8 mouse cellular contexts compared by ENCODE assay signal in the genomic region with DNA sequence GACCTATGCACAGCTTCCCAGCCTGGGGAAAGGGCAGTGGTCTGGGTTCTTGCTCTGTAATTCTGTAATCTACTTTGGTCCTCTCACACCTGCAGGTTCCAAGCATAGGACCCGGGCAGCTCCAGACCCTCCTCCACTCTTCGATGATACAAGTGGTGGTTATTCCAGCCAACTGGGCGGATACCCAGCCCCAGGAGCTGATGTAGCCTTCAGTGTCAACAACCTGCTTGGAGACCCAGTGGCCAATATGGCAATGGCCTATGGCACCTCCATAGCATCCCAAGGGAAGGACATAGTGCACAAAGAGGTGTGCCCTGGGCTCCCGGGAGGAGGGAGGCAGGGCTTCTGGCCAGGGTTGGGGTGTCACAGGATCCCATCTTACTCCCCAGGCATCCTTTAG. TPM values are rescaled to one million over a fixed set of nuclear protein-coding genes. Genes with fewer than 3 reads are reported as not detected.
DNase-seq lines count a peak whose midpoint lies in the region; ATAC-seq and TF ChIP-seq lines count a peak whose summit lies in the region.

No protein-coding gene starts in this region.

- peaks cover 39% of the 10 kb centered on the region for H3K36me3 ChIP-seq in heart, embryonic 14.5 days (ENCODE audit: control insufficient read depth, insufficient read depth, low read length)
- H3K36me3 ChIP-seq in MEL (ENCODE audit: control insufficient read depth in 1 of 2, insufficient read depth in 2 of 2, low read length in 2 of 2) = no peaks in the 10 kb centered on the region; a peak in 1 of 4 replicates
- H3K36me3 ChIP-seq in hindbrain, embryonic 11.5 days (ENCODE audit: control insufficient read depth, insufficient read depth, low read length) = no peaks in the 10 kb centered on the region
- H3K36me3 ChIP-seq in midbrain, embryonic 11.5 days (ENCODE audit: control insufficient read depth, insufficient read depth, low read length) = peaks cover 5% of the 10 kb centered on the region; the same call in 1 of the 2 replicates

- WGBS in heart, embryonic 14.5 days = 91% methylated on average over 4 of the region's 4 CpGs
- 87% methylated on average over 4 of the region's 4 CpGs for WGBS in hindbrain, embryonic 11.5 days
- WGBS in midbrain, embryonic 11.5 days = 86% methylated on average over 4 of the region's 4 CpGs

- peaks cover 3% of the 10 kb centered on the region; the same call in 1 of the 2 replicates for H3K79me2 ChIP-seq in MEL (ENCODE audit: control insufficient read depth, insufficient read depth, low read length, poor library complexity)

- no peak for TF ChIP-seq RAD21 in MEL (IDR thresholded peaks at IDR 0.05; ENCODE audit: low read depth, low read length)

- no peak overlapping the region for H3K27ac ChIP-seq in heart, embryonic 14.5 days (replicated peaks in 1 of 2; ENCODE audit: control insufficient read depth in 1 of 2, insufficient read depth in 1 of 2, low read depth in 2 of 2, low read length in 2 of 2)
- H3K27ac ChIP-seq in MEL (ENCODE audit: control insufficient read depth, low read depth, low read length) = no peak overlapping the region
- no peak overlapping the region for H3K27ac ChIP-seq in hindbrain, embryonic 11.5 days (ENCODE audit: low read depth, low read length)
- no peak overlapping the region for H3K27ac ChIP-seq in midbrain, embryonic 11.5 days (ENCODE audit: low read depth, low read length)

- peak overlapping the region; percentile 85 for H3K9ac ChIP-seq in heart, embryonic 14.5 days (ENCODE audit: low read length)
- peak overlapping the region; percentile 83 for H3K9ac ChIP-seq in MEL (ENCODE audit: control insufficient read depth, low read depth, low read length, poor library complexity, severe bottlenecking)
- H3K9ac ChIP-seq in hindbrain, embryonic 11.5 days (ENCODE audit: low read depth, low read length) = no peak overlapping the region
- peak overlapping the region; percentile 72; the same call in 1 of the 2 replicates for H3K9ac ChIP-seq in midbrain, embryonic 11.5 days (ENCODE audit: low read length)

- peaks cover 20% of the 10 kb centered on the region for H3K27me3 ChIP-seq in heart, embryonic 14.5 days (ENCODE audit: control insufficient read depth, insufficient read depth, low read length)
- peaks cover 5 to 13% of the 10 kb centered on the region in 2 experiments for H3K27me3 ChIP-seq in MEL (ENCODE audit: control insufficient read depth in 1 of 2, insufficient read depth in 2 of 2, low read length in 2 of 2)
- H3K27me3 ChIP-seq in hindbrain, embryonic 11.5 days (ENCODE audit: control insufficient read depth, insufficient read depth, low read length) = peaks cover 22% of the 10 kb centered on the region
- H3K27me3 ChIP-seq in midbrain, embryonic 11.5 days (ENCODE audit: control insufficient read depth, insufficient read depth, low read length) = peaks cover 22% of the 10 kb centered on the region

- no peak for ATAC-seq in heart, embryonic 14.5 days (ENCODE audit: insufficient number of reproducible peaks, insufficient read depth, low FRiP score, low read depth)
- ATAC-seq in hindbrain, embryonic 11.5 days (ENCODE audit: low FRiP score) = no peak
- no peak for ATAC-seq in midbrain, embryonic 11.5 days (ENCODE audit: low FRiP score)
- no peak for ATAC-seq in megakaryocyte-erythroid progenitor cell, adult 5-6 weeks (replicated peaks; ENCODE audit: low FRiP score, low TSS enrichment, poor library complexity, severe bottlenecking)

- H3K9me3 ChIP-seq in heart, embryonic 14.5 days (ENCODE audit: control insufficient read depth, low read length) = no peaks in the 10 kb centered on the region
- H3K9me3 ChIP-seq in MEL (replicated peaks; ENCODE audit: insufficient read depth, low read length) = no peaks in the 10 kb centered on the region
- no peaks in the 10 kb centered on the region for H3K9me3 ChIP-seq in hindbrain, embryonic 11.5 days (ENCODE audit: control insufficient read depth, low read length)
- no peaks in the 10 kb centered on the region for H3K9me3 ChIP-seq in midbrain, embryonic 11.5 days (ENCODE audit: control insufficient read depth, low read length)

- peaks cover 18 to 28% of the 10 kb centered on the region in 2 experiments for H3K4me1 ChIP-seq in heart, embryonic 14.5 days (ENCODE audit: control insufficient read depth in 2 of 2, insufficient read depth in 2 of 2, low read length in 2 of 2)
- H3K4me1 ChIP-seq in MEL (ENCODE audit: control insufficient read depth in 1 of 2, insufficient read depth in 2 of 2, low read length in 2 of 2) = peaks cover 0 to 18% of the 10 kb centered on the region in 2 experiments; a peak in 1 of 4 replicates
- peaks cover 10% of the 10 kb centered on the region for H3K4me1 ChIP-seq in hindbrain, embryonic 11.5 days (replicated peaks; ENCODE audit: control insufficient read depth, insufficient read depth, low read length)
- peaks cover 26% of the 10 kb centered on the region for H3K4me1 ChIP-seq in midbrain, embryonic 11.5 days (ENCODE audit: control insufficient read depth, insufficient read depth, low read length)

- H3K4me2 ChIP-seq in heart, embryonic 14.5 days (ENCODE audit: low read length) = peak overlapping the region; percentile 74
- H3K4me2 ChIP-seq in hindbrain, embryonic 11.5 days (replicated peaks; ENCODE audit: low read depth, low read length) = peak overlapping the region; percentile 66
- H3K4me2 ChIP-seq in midbrain, embryonic 11.5 days = peak overlapping the region; percentile 83

- TF ChIP-seq EP300 in MEL (IDR thresholded peaks at IDR 0.05; ENCODE audit: low read depth in 1 of 2, low read length in 2 of 2) = no peak

- DNase-seq in heart, adult 9 months (ENCODE audit: low spot score in 2 of 2) = no peak
- no peak for DNase-seq in MEL (ENCODE audit: low read depth, low spot score)
- no peak for DNase-seq in hindbrain, embryonic 11.5 days (ENCODE audit: low spot score)
- DNase-seq in midbrain, embryonic 11.5 days (ENCODE audit: low spot score, missing footprints) = no peak
- no peak for DNase-seq in adrenal gland, postnatal 14 days
- no peak for DNase-seq in urinary bladder, postnatal 36 days (ENCODE audit: low spot score in 2 of 2)

- TF ChIP-seq POLR2A in MEL (IDR thresholded peaks at IDR 0.05; ENCODE audit: control insufficient read depth in 1 of 2, insufficient read depth in 1 of 2, low read depth in 1 of 2, low read length in 2 of 2, poor library complexity in 1 of 2) = no peak

- TF ChIP-seq CTCF in MEL (IDR thresholded peaks at IDR 0.05 in 2 of 3, conservative IDR thresholded peaks at IDR 0.05 in 1 of 3; ENCODE audit: control insufficient read depth in 1 of 3, insufficient read depth in 1 of 3, low read depth in 2 of 3, low read length in 3 of 3, poor library complexity in 1 of 3, severe bottlenecking in 1 of 3) = no peak

- H3K4me3 ChIP-seq in heart, embryonic 14.5 days (ENCODE audit: control insufficient read depth in 1 of 2, insufficient read depth in 1 of 2, low read depth in 1 of 2, low read length in 2 of 2) = peak overlapping the region; percentile 67 to 78
- peak overlapping the region in 1 of 2 experiments; percentile 98; a peak in 2 of 4 replicates for H3K4me3 ChIP-seq in MEL (ENCODE audit: control insufficient read depth in 1 of 2, insufficient read depth in 1 of 2, low read depth in 2 of 2, low read length in 2 of 2)
- peak overlapping the region; percentile 90 for H3K4me3 ChIP-seq in hindbrain, embryonic 11.5 days (ENCODE audit: low read depth, low read length)
- H3K4me3 ChIP-seq in midbrain, embryonic 11.5 days (ENCODE audit: low read depth, low read length) = peak overlapping the region; percentile 86

RNA-seq across cellular contexts. Expression of a gene that starts 1.0 kb away (rescaled TPM):
- polyA plus RNA-seq in heart, embryonic 14.5 days (2014; fragmentation: Nextera tagmentation; extraction: Ambion mirVana) = 112 and 122 TPM in 2 replicates
- 57.5 and 64.3 TPM in 2 replicates for total RNA-seq in MEL (2012; rRNA removed)
- 10 to 100 TPM in 1 of 2 experiments, not detected in 1; 54.0 TPM for polyA plus RNA-seq in MEL (2012; ENCODE audit: insufficient read depth in 1 of 2, insufficient read length in 2 of 2, low read depth in 1 of 2, low replicate concordance in 2 of 2, missing spikeins in 1 of 2)
- polyA plus RNA-seq in hindbrain, embryonic 11.5 days (2014; fragmentation: Nextera tagmentation; extraction: Ambion mirVana) = 75.6 and 81.3 TPM in 2 replicates
- polyA plus RNA-seq in midbrain, embryonic 11.5 days (2014; fragmentation: Nextera tagmentation; extraction: Ambion mirVana) = 70.4 and 80.6 TPM in 2 replicates
- 38.6 and 43.4 TPM in 2 replicates for total RNA-seq in megakaryocyte-erythroid progenitor cell, adult 5-6 weeks (2014; fragmentation: Nextera tagmentation)
- total RNA-seq in megakaryocyte-erythroid progenitor cell, adult 5-6 weeks (2017) = 7.5 and 13.6 TPM in 2 replicates
- total RNA-seq in adrenal gland, postnatal 14 days (2021) = 80.4 and 84.7 TPM in 2 replicates

RNA-seq across cellular contexts. Expression of a gene that starts 4.0 kb away (rescaled TPM):
- polyA plus RNA-seq in heart, embryonic 14.5 days (2014; fragmentation: Nextera tagmentation; extraction: Ambion mirVana) = 3.7 and 3.9 TPM in 2 replicates
- 0.29 TPM in 1 of 2 replicates, not detected in the other for total RNA-seq in MEL (2012; rRNA removed)
- polyA plus RNA-seq in MEL (2012; ENCODE audit: insufficient read depth in 1 of 2, insufficient read length in 2 of 2, low read depth in 1 of 2, low replicate concordance in 2 of 2, missing spikeins in 1 of 2) = under 1 TPM in 1 of 2 experiments, not detected in 1; 0.63 TPM
- 1.6 and 1.8 TPM in 2 replicates for polyA plus RNA-seq in hindbrain, embryonic 11.5 days (2014; fragmentation: Nextera tagmentation; extraction: Ambion mirVana)
- 1.3 TPM in 2 replicates for polyA plus RNA-seq in midbrain, embryonic 11.5 days (2014; fragmentation: Nextera tagmentation; extraction: Ambion mirVana)
- 1.2 TPM in 1 of 2 replicates, not detected in the other for total RNA-seq in megakaryocyte-erythroid progenitor cell, adult 5-6 weeks (2014; fragmentation: Nextera tagmentation)
- not detected in 2 replicates for total RNA-seq in megakaryocyte-erythroid progenitor cell, adult 5-6 weeks (2017)
- total RNA-seq in adrenal gland, postnatal 14 days (2021) = 2.0 and 2.5 TPM in 2 replicates

RNA-seq across cellular contexts. Expression of a gene that starts 9.0 kb away (rescaled TPM):
- 4.4 and 5.4 TPM in 2 replicates for polyA plus RNA-seq in heart, embryonic 14.5 days (2014; fragmentation: Nextera tagmentation; extraction: Ambion mirVana)
- total RNA-seq in MEL (2012; rRNA removed) = 0.65 and 1.0 TPM in 2 replicates
- polyA plus RNA-seq in MEL (2012; ENCODE audit: insufficient read depth in 1 of 2, insufficient read length in 2 of 2, low read depth in 1 of 2, low replicate concordance in 2 of 2, missing spikeins in 1 of 2) = 1 to 10 TPM in 1 of 2 experiments, not detected in 1; 2.7 TPM
- 126 and 128 TPM in 2 replicates for polyA plus RNA-seq in hindbrain, embryonic 11.5 days (2014; fragmentation: Nextera tagmentation; extraction: Ambion mirVana)
- polyA plus RNA-seq in midbrain, embryonic 11.5 days (2014; fragmentation: Nextera tagmentation; extraction: Ambion mirVana) = 106 and 115 TPM in 2 replicates
- 0.66 TPM in 1 of 2 replicates, not detected in the other for total RNA-seq in megakaryocyte-erythroid progenitor cell, adult 5-6 weeks (2014; fragmentation: Nextera tagmentation)
- not detected in 2 replicates for total RNA-seq in megakaryocyte-erythroid progenitor cell, adult 5-6 weeks (2017)
- 3.1 and 3.9 TPM in 2 replicates for total RNA-seq in adrenal gland, postnatal 14 days (2021)

RNA-seq across cellular contexts. Expression of a gene that starts 17.5 kb away (rescaled TPM):
- 223 and 231 TPM in 2 replicates for polyA plus RNA-seq in heart, embryonic 14.5 days (2014; fragmentation: Nextera tagmentation; extraction: Ambion mirVana)
- total RNA-seq in MEL (2012; rRNA removed) = 86.4 and 94.9 TPM in 2 replicates
- 100 to 1,000 TPM in 1 of 2 experiments, not detected in 1; 162 TPM for polyA plus RNA-seq in MEL (2012; ENCODE audit: insufficient read depth in 1 of 2, insufficient read length in 2 of 2, low read depth in 1 of 2, low replicate concordance in 2 of 2, missing spikeins in 1 of 2)
- polyA plus RNA-seq in hindbrain, embryonic 11.5 days (2014; fragmentation: Nextera tagmentation; extraction: Ambion mirVana) = 217 and 230 TPM in 2 replicates
- 214 and 231 TPM in 2 replicates for polyA plus RNA-seq in midbrain, embryonic 11.5 days (2014; fragmentation: Nextera tagmentation; extraction: Ambion mirVana)
- 58.7 and 83.3 TPM in 2 replicates for total RNA-seq in megakaryocyte-erythroid progenitor cell, adult 5-6 weeks (2014; fragmentation: Nextera tagmentation)
- total RNA-seq in megakaryocyte-erythroid progenitor cell, adult 5-6 weeks (2017) = 47.0 and 47.5 TPM in 2 replicates
- total RNA-seq in adrenal gland, postnatal 14 days (2021) = 166 and 167 TPM in 2 replicates

RNA-seq across cellular contexts. Expression of a gene that starts 21.4 kb away (rescaled TPM):
- polyA plus RNA-seq in heart, embryonic 14.5 days (2014; fragmentation: Nextera tagmentation; extraction: Ambion mirVana) = 15.3 and 16.8 TPM in 2 replicates
- 0.23 and 0.27 TPM in 2 replicates for total RNA-seq in MEL (2012; rRNA removed)
- under 1 TPM in 1 of 2 experiments, not detected in 1; 0.86 TPM for polyA plus RNA-seq in MEL (2012; ENCODE audit: insufficient read depth in 1 of 2, insufficient read length in 2 of 2, low read depth in 1 of 2, low replicate concordance in 2 of 2, missing spikeins in 1 of 2)
- polyA plus RNA-seq in hindbrain, embryonic 11.5 days (2014; fragmentation: Nextera tagmentation; extraction: Ambion mirVana) = 26.8 and 27.9 TPM in 2 replicates
- 26.7 and 32.2 TPM in 2 replicates for polyA plus RNA-seq in midbrain, embryonic 11.5 days (2014; fragmentation: Nextera tagmentation; extraction: Ambion mirVana)
- 3.2 and 3.3 TPM in 2 replicates for total RNA-seq in megakaryocyte-erythroid progenitor cell, adult 5-6 weeks (2014; fragmentation: Nextera tagmentation)
- total RNA-seq in megakaryocyte-erythroid progenitor cell, adult 5-6 weeks (2017) = 0.27 and 4.1 TPM in 2 replicates
- 17.3 and 21.0 TPM in 2 replicates for total RNA-seq in adrenal gland, postnatal 14 days (2021)

Comparison
In these comparisons a context has a peak if more than half of its experiments do, and no peak if none do; other contexts are left out.
1. RNA of a gene that starts 9.0 kb away (polyA plus RNA-seq): 126 to 128 TPM in hindbrain, embryonic 11.5 days and 106 to 115 TPM in midbrain, embryonic 11.5 days; 4.4 to 5.4 TPM in heart, embryonic 14.5 days and 2.7 TPM in MEL; every median in the first group is over 10 times any median in the second.
2. Peak in every context shown above with its lines, with median percentiles within 50 percentile points of each other: H3K4me2 ChIP-seq.